Mouse (Mus musculus): Measurements from ENCODE around the gene Skap1. TPM values are rescaled to one million over a fixed set of nuclear protein-coding genes. Genes with fewer than 3 reads are reported as not detected.
A peak's percentile ranks its signal among the peaks of the same experiment; 100 is the strongest.

Gene Skap1
- polyA plus RNA-seq, 1 experiment from 2014 or later: 1.8 TPM

GRCm38 (mm10) chr11:96755298-96755697 lies 290.9 kb downstream of the Skap1 start:
- Histone ChIP-seq H3K9me3 (ENCODE audit: control insufficient read depth, low read length) (no peaks in the 10 kb centered on the region), H3K4me1 (ENCODE audit: control insufficient read depth, insufficient read depth, low read length) (no peaks in the 10 kb centered on the region), H3K9ac (ENCODE audit: low read length) (no peak overlapping the region), H3K27ac (ENCODE audit: low read depth, low read length) (no peak overlapping the region), H3K27me3 (ENCODE audit: control insufficient read depth, insufficient read depth, low read length) (no peaks in the 10 kb centered on the region), H3K36me3 (ENCODE audit: control insufficient read depth, insufficient read depth, low read length) (no peaks in the 10 kb centered on the region), H3K4me3 (ENCODE audit: low read depth, low read length) (no peak overlapping the region), H3K4me2 (ENCODE audit: low read depth) (no peak overlapping the region)
- WGBS: 100% methylated on average over 2 of the region's 2 CpGs
- DNase-seq (ENCODE audit: low spot score): no peak
- no peak for ATAC-seq (ENCODE audit: insufficient read depth, low FRiP score, low TSS enrichment)

- no peaks in the 10 kb centered on the region for H3K36me3 ChIP-seq (ENCODE audit: control insufficient read depth, insufficient read depth, low read length)
- no peak overlapping the region for H3K4me2 ChIP-seq (ENCODE audit: low read depth)
- H3K27me3 ChIP-seq (ENCODE audit: control insufficient read depth, insufficient read depth, low read length): no peaks in the 10 kb centered on the region
- no peak for ATAC-seq (ENCODE audit: insufficient read depth, low FRiP score, low TSS enrichment)
- no peak overlapping the region for H3K9ac ChIP-seq (ENCODE audit: low read length)
- no peak overlapping the region for H3K4me3 ChIP-seq (ENCODE audit: low read depth, low read length)
- H3K4me1 ChIP-seq (ENCODE audit: control insufficient read depth, insufficient read depth, low read length): no peaks in the 10 kb centered on the region
- H3K9me3 ChIP-seq (ENCODE audit: control insufficient read depth, low read length): no peaks in the 10 kb centered on the region
- DNase-seq (ENCODE audit: low spot score): no peak
- H3K27ac ChIP-seq (ENCODE audit: low read depth, low read length): no peak overlapping the region
- 56% methylated on average over 4 of the region's 4 CpGs for WGBS
These were observed 293.0 kb downstream of the Skap1 start for GRCm38 (mm10) chr11:96757421-96757820.

GRCm38 (mm10) chr11:96758402-96758801 lies 294.0 kb downstream of the Skap1 start:
- no peaks in the 10 kb centered on the region for H3K27me3 ChIP-seq (ENCODE audit: control insufficient read depth, insufficient read depth, low read length)
- no peak overlapping the region for H3K27ac ChIP-seq (ENCODE audit: low read depth, low read length)
- no peak for ATAC-seq (ENCODE audit: insufficient read depth, low FRiP score, low TSS enrichment)

GRCm38 (mm10) chr11:96760042-96760441 lies 295.6 kb downstream of the Skap1 start:
- Histone ChIP-seq H3K4me2 (ENCODE audit: low read depth) (no peak overlapping the region), H3K9me3 (ENCODE audit: control insufficient read depth, low read length) (no peaks in the 10 kb centered on the region), H3K27ac (ENCODE audit: low read depth, low read length) (no peak overlapping the region), H3K9ac (ENCODE audit: low read length) (no peak overlapping the region), H3K36me3 (ENCODE audit: control insufficient read depth, insufficient read depth, low read length) (no peaks in the 10 kb centered on the region), H3K27me3 (ENCODE audit: control insufficient read depth, insufficient read depth, low read length) (no peaks in the 10 kb centered on the region), H3K4me3 (ENCODE audit: low read depth, low read length) (no peak overlapping the region), H3K4me1 (ENCODE audit: control insufficient read depth, insufficient read depth, low read length) (peaks cover 10% of the 10 kb centered on the region)
- 54% methylated on average over 3 of the region's 3 CpGs for WGBS
- DNase-seq (ENCODE audit: low spot score) (no peak), ATAC-seq (ENCODE audit: insufficient read depth, low FRiP score, low TSS enrichment) (no peak)

More at GRCm38 (mm10) chr11:96758402-96758801, 294.0 kb downstream of the Skap1 start:
- Histone ChIP-seq H3K9me3 (ENCODE audit: control insufficient read depth, low read length) (no peaks in the 10 kb centered on the region), H3K4me2 (ENCODE audit: low read depth) (no peak overlapping the region), H3K9ac (ENCODE audit: low read length) (no peak overlapping the region), H3K4me1 (ENCODE audit: control insufficient read depth, insufficient read depth, low read length) (peaks cover 3% of the 10 kb centered on the region; the same call in 1 of the 2 replicates), H3K36me3 (ENCODE audit: control insufficient read depth, insufficient read depth, low read length) (no peaks in the 10 kb centered on the region), H3K4me3 (ENCODE audit: low read depth, low read length) (no peak overlapping the region)
- DNase-seq (ENCODE audit: low spot score): no peak
- 74% methylated on average over 5 of the region's 5 CpGs for WGBS

- Histone ChIP-seq H3K36me3 (ENCODE audit: control insufficient read depth, insufficient read depth, low read length) (no peaks in the 10 kb centered on the region), H3K4me2 (ENCODE audit: low read depth) (no peak overlapping the region), H3K9ac (ENCODE audit: low read length) (no peak overlapping the region), H3K27me3 (ENCODE audit: control insufficient read depth, insufficient read depth, low read length) (no peaks in the 10 kb centered on the region), H3K4me3 (ENCODE audit: low read depth, low read length) (no peak overlapping the region), H3K4me1 (ENCODE audit: control insufficient read depth, insufficient read depth, low read length) (peaks cover 17% of the 10 kb centered on the region), H3K27ac (ENCODE audit: low read depth, low read length) (no peak overlapping the region), H3K9me3 (ENCODE audit: control insufficient read depth, low read length) (no peaks in the 10 kb centered on the region)
- WGBS: 76% methylated on average over 7 of the region's 7 CpGs
- no peak for DNase-seq (ENCODE audit: low spot score)
- ATAC-seq (ENCODE audit: insufficient read depth, low FRiP score, low TSS enrichment): no peak
These were observed 297.6 kb downstream of the Skap1 start for GRCm38 (mm10) chr11:96761984-96762383.

GRCm38 (mm10) chr11:96762742-96763470 lies 298.5 kb downstream of the Skap1 start:
- H3K36me3 ChIP-seq (ENCODE audit: control insufficient read depth, insufficient read depth, low read length): no peaks in the 10 kb centered on the region
- ATAC-seq (ENCODE audit: insufficient read depth, low FRiP score, low TSS enrichment) (no peak), DNase-seq (ENCODE audit: low spot score) (no peak)
- H3K9me3 ChIP-seq (ENCODE audit: control insufficient read depth, low read length): no peaks in the 10 kb centered on the region
- no peak overlapping the region for H3K4me3 ChIP-seq (ENCODE audit: low read depth, low read length)
- H3K27ac ChIP-seq (ENCODE audit: low read depth, low read length): no peak overlapping the region
- peak overlapping the region; percentile 12; the same call in 1 of the 2 replicates for H3K9ac ChIP-seq (ENCODE audit: low read length)
- 70% methylated on average over 15 of the region's 15 CpGs for WGBS
- H3K27me3 ChIP-seq (ENCODE audit: control insufficient read depth, insufficient read depth, low read length): no peaks in the 10 kb centered on the region
- H3K4me2 ChIP-seq (ENCODE audit: low read depth): no peak overlapping the region
- H3K4me1 ChIP-seq (ENCODE audit: control insufficient read depth, insufficient read depth, low read length): peaks cover 23% of the 10 kb centered on the region

GRCm38 (mm10) chr11:96764511-96765350 lies 300.3 kb downstream of the Skap1 start:
- peaks cover 23% of the 10 kb centered on the region for H3K4me1 ChIP-seq (ENCODE audit: control insufficient read depth, insufficient read depth, low read length)
- ATAC-seq (ENCODE audit: insufficient read depth, low FRiP score, low TSS enrichment) (no peak), DNase-seq (ENCODE audit: low spot score) (no peak)
- 0 out of 2 replicates have a peak overlapping the region, but pooled peaks have one; percentile 10 for H3K4me2 ChIP-seq (ENCODE audit: low read depth)
- H3K36me3 ChIP-seq (ENCODE audit: control insufficient read depth, insufficient read depth, low read length): peaks cover 7% of the 10 kb centered on the region
- H3K27ac ChIP-seq (ENCODE audit: low read depth, low read length): peak overlapping the region; percentile 50; the same call in 1 of the 2 replicates
- H3K9ac ChIP-seq (ENCODE audit: low read length): peak overlapping the region; percentile 37; the same call in 1 of the 2 replicates
- H3K27me3 ChIP-seq (ENCODE audit: control insufficient read depth, insufficient read depth, low read length): no peaks in the 10 kb centered on the region
- 37% methylated on average over 13 of the region's 13 CpGs for WGBS
- H3K9me3 ChIP-seq (ENCODE audit: control insufficient read depth, low read length): no peaks in the 10 kb centered on the region
- H3K4me3 ChIP-seq (ENCODE audit: low read depth, low read length): no peak overlapping the region

GRCm38 (mm10) chr11:96765645-96766044 lies 301.3 kb downstream of the Skap1 start:
- Histone ChIP-seq H3K9ac (ENCODE audit: low read length) (no peak overlapping the region), H3K27me3 (ENCODE audit: control insufficient read depth, insufficient read depth, low read length) (no peaks in the 10 kb centered on the region), H3K4me2 (ENCODE audit: low read depth) (no peak overlapping the region), H3K4me1 (ENCODE audit: control insufficient read depth, insufficient read depth, low read length) (peaks cover 23% of the 10 kb centered on the region), H3K36me3 (ENCODE audit: control insufficient read depth, insufficient read depth, low read length) (peaks cover 9% of the 10 kb centered on the region), H3K9me3 (ENCODE audit: control insufficient read depth, low read length) (no peaks in the 10 kb centered on the region), H3K27ac (ENCODE audit: low read depth, low read length) (no peak overlapping the region), H3K4me3 (ENCODE audit: low read depth, low read length) (no peak overlapping the region)
- DNase-seq (ENCODE audit: low spot score): no peak
- no peak for ATAC-seq (ENCODE audit: insufficient read depth, low FRiP score, low TSS enrichment)
- 80% methylated on average over 7 of the region's 7 CpGs for WGBS
